Mouse (Mus musculus): ENCODE data around the gene Gigyf1.
A peak's percentile ranks its signal among the peaks of the same experiment; 100 is the strongest.

DNA sequence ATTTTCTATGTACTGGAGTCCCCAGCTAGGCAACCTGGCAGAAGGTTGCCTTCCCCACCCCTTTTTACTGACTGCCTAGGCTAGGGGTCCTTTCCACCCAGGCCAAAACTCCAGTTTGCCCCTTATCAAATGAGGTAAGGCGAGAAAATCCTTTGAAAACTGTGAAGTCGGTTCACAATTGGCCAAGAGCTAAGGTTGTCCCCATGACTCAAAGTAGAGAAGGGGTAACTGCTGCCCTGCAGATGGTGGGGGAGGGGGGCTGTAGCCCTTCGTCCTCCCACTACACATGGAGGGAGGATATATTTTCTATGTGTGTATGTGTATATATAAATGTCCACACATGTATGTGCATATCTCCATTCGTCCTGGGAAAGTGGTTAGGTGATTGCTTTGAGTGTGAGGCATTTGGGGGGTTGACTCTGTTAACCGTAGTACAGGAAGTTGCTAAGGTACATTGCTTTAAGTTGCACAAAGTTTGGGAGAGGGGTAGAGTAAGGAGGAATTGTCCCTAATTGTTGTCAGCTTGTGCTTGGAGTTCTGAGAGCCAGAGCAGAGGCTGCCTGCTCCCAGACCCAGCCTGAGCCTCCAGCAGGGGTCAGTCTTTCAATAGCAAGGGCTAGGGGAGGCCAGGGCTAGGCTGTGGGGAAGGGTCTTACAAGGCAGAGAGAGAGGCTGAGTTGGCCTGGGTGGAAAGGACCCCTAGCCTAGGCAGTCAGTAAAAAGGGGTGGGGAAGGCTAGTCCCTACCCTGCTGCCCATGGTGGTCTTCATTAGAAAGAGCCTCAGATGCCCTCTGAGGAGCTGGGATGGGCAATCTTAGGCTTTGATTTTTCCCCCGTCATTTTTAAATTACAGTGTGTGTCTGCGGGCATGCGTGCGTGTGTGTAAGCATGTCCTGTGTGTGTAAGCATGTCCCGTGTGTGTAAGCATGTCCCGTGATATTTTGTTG lies 5.2 kb upstream of the Gigyf1 start:
- peak; percentile 47; the same call in 1 of the 2 replicates for TF ChIP-seq CTCF (IDR thresholded peaks at IDR 0.05; ENCODE audit: extremely low read depth, insufficient read depth, insufficient read length, insufficient replicate concordance)
- no peak for TF ChIP-seq POLR2A (IDR thresholded peaks at IDR 0.05; ENCODE audit: low read depth, low read length)
